Mouse (Mus musculus) kidney, adult 2 months (tissue): ENCODE results near the gene Mctp1.

ENCODE experiments used
- CTCF ChIP-seq: fragments of 200-500 bp; conservative IDR thresholded peaks from 2 replicates; pipeline ENCODE4 v1.5.1; 2011; ENCODE audit warnings: low read depth, mild to moderate bottlenecking, control low read depth, low read length, moderate library complexity, mixed read lengths; ENCODE audit not compliant: insufficient read depth, insufficient read length
- POLR2A ChIP-seq: fragments of 200-500 bp; IDR thresholded peaks from one replicate; pipeline ENCODE4 v1.6.1; 2011; ENCODE audit warnings: low read depth, low read length, control low read depth

DNA sequence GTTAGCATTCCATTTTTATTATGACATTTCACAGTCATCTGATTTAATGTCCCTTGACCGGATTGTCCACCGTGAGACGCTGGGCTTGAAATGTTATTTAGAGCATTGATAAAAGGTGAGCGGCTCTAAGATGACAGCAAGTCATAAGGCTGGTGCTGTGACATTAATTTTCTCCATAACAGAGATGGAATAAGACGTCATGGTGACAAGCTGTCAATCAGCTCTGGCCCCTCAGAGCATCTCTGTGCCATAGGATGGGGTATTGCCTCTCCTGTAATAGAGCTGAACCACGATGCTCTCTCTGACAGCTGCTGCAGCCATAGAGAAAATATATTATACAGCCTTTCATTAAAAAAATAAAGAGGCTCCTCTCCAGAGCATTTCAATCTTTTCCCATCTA lies 419.5 kb downstream of the Mctp1 start:
- no peak for TF ChIP-seq POLR2A
- no peak for TF ChIP-seq CTCF
